Mouse (Mus musculus): Measurements from ENCODE around the gene Gpc5. TPM values are rescaled to one million over a fixed set of nuclear protein-coding genes. Genes with fewer than 3 reads are reported as not detected.

The Gpc5 gene
- polyA plus RNA-seq, 1 experiment from 2014 or later: 0.06 TPM

- Histone ChIP-seq H3K4me1 (replicated peaks) (no peaks in the 10 kb centered on the region), H3K27ac (no peak overlapping the region), H3K4me3 (no peak overlapping the region), H3K9me3 (replicated peaks) (no peaks in the 10 kb centered on the region), H3K36me3 (no peaks in the 10 kb centered on the region), H3K9ac (no peak overlapping the region), H3K4me2 (no peak overlapping the region), H3K27me3 (no peaks in the 10 kb centered on the region)
- ATAC-seq (replicated peaks; ENCODE audit: insufficient number of reproducible peaks, insufficient read depth, low FRiP score, low read depth): no peak
- WGBS: 74% methylated on average over 9 of the region's 9 CpGs
Measured at GRCm38 (mm10) chr14:115118626-115119025, 26.6 kb downstream of the Gpc5 start.

- ATAC-seq (replicated peaks; ENCODE audit: insufficient number of reproducible peaks, insufficient read depth, low FRiP score, low read depth): no peak
- H3K4me2 ChIP-seq: no peak overlapping the region
- no peak overlapping the region for H3K27ac ChIP-seq
- H3K9ac ChIP-seq: no peak overlapping the region
- H3K9me3 ChIP-seq (replicated peaks): no peaks in the 10 kb centered on the region
- H3K27me3 ChIP-seq: no peaks in the 10 kb centered on the region
- H3K4me1 ChIP-seq (replicated peaks): no peaks in the 10 kb centered on the region
- WGBS: 75% methylated on average over 3 of the region's 3 CpGs
- no peaks in the 10 kb centered on the region for H3K36me3 ChIP-seq
- no peak overlapping the region for H3K4me3 ChIP-seq
Measured at GRCm38 (mm10) chr14:115148821-115149220, 56.8 kb downstream of the Gpc5 start.

GRCm38 (mm10) chr14:115156597-115156996 lies 64.6 kb downstream of the Gpc5 start:
- Histone ChIP-seq H3K9me3 (replicated peaks) (no peaks in the 10 kb centered on the region), H3K36me3 (no peaks in the 10 kb centered on the region), H3K4me1 (replicated peaks) (no peaks in the 10 kb centered on the region), H3K27me3 (no peaks in the 10 kb centered on the region), H3K27ac (no peak overlapping the region), H3K4me3 (no peak overlapping the region), H3K4me2 (no peak overlapping the region), H3K9ac (no peak overlapping the region)
- no peak for ATAC-seq (replicated peaks; ENCODE audit: insufficient number of reproducible peaks, insufficient read depth, low FRiP score, low read depth)
- 70% methylated on average over 4 of the region's 4 CpGs for WGBS

- Histone ChIP-seq H3K4me3 (no peak overlapping the region), H3K27me3 (no peaks in the 10 kb centered on the region), H3K9me3 (replicated peaks) (no peaks in the 10 kb centered on the region), H3K36me3 (no peaks in the 10 kb centered on the region), H3K9ac (no peak overlapping the region), H3K4me1 (replicated peaks) (no peaks in the 10 kb centered on the region), H3K4me2 (no peak overlapping the region), H3K27ac (no peak overlapping the region)
- 76% methylated on average over 3 of the region's 3 CpGs for WGBS
- ATAC-seq (replicated peaks; ENCODE audit: insufficient number of reproducible peaks, insufficient read depth, low FRiP score, low read depth): no peak
Measured at GRCm38 (mm10) chr14:115177322-115177836, 85.4 kb downstream of the Gpc5 start.

- H3K36me3 ChIP-seq: no peaks in the 10 kb centered on the region
- H3K4me3 ChIP-seq: no peak overlapping the region
- H3K9me3 ChIP-seq (replicated peaks): no peaks in the 10 kb centered on the region
- WGBS: 76% methylated on average over 5 of the region's 5 CpGs
- ATAC-seq (replicated peaks; ENCODE audit: insufficient number of reproducible peaks, insufficient read depth, low FRiP score, low read depth): no peak
- H3K4me1 ChIP-seq (replicated peaks): no peaks in the 10 kb centered on the region
- no peak overlapping the region for H3K4me2 ChIP-seq
- no peaks in the 10 kb centered on the region for H3K27me3 ChIP-seq
- H3K9ac ChIP-seq: no peak overlapping the region
- H3K27ac ChIP-seq: no peak overlapping the region
Measured at GRCm38 (mm10) chr14:115179925-115180324, 87.9 kb downstream of the Gpc5 start.

- no peak for ATAC-seq (replicated peaks; ENCODE audit: insufficient number of reproducible peaks, insufficient read depth, low FRiP score, low read depth)
- no peaks in the 10 kb centered on the region for H3K4me1 ChIP-seq (replicated peaks)
- H3K4me2 ChIP-seq: no peak overlapping the region
- no peaks in the 10 kb centered on the region for H3K9me3 ChIP-seq (replicated peaks)
- WGBS: 72% methylated on average over 8 of the region's 8 CpGs
- H3K27ac ChIP-seq: no peak overlapping the region
- H3K27me3 ChIP-seq: no peaks in the 10 kb centered on the region
- no peak overlapping the region for H3K4me3 ChIP-seq
- no peaks in the 10 kb centered on the region for H3K36me3 ChIP-seq
- no peak overlapping the region for H3K9ac ChIP-seq
Measured at GRCm38 (mm10) chr14:115188256-115188655, 96.2 kb downstream of the Gpc5 start.

GRCm38 (mm10) chr14:115228075-115228474 lies 136.1 kb downstream of the Gpc5 start:
- Histone ChIP-seq H3K4me3 (no peak overlapping the region), H3K27me3 (no peaks in the 10 kb centered on the region), H3K9me3 (replicated peaks) (no peaks in the 10 kb centered on the region), H3K4me1 (replicated peaks) (no peaks in the 10 kb centered on the region), H3K4me2 (no peak overlapping the region), H3K9ac (no peak overlapping the region), H3K27ac (no peak overlapping the region), H3K36me3 (no peaks in the 10 kb centered on the region)
- no peak for ATAC-seq (replicated peaks; ENCODE audit: insufficient number of reproducible peaks, insufficient read depth, low FRiP score, low read depth)
- 80% methylated on average over 5 of the region's 5 CpGs for WGBS

GRCm38 (mm10) chr14:115236387-115236786 lies 144.4 kb downstream of the Gpc5 start:
- H3K4me3 ChIP-seq: no peak overlapping the region
- no peak overlapping the region for H3K27ac ChIP-seq
- no peaks in the 10 kb centered on the region for H3K9me3 ChIP-seq (replicated peaks)
- no peaks in the 10 kb centered on the region for H3K4me1 ChIP-seq (replicated peaks)
- no peak for ATAC-seq (replicated peaks; ENCODE audit: insufficient number of reproducible peaks, insufficient read depth, low FRiP score, low read depth)
- no peaks in the 10 kb centered on the region for H3K27me3 ChIP-seq
- no peaks in the 10 kb centered on the region for H3K36me3 ChIP-seq
- H3K9ac ChIP-seq: no peak overlapping the region
- 58% methylated on average over 4 of the region's 4 CpGs for WGBS
- no peak overlapping the region for H3K4me2 ChIP-seq

GRCm38 (mm10) chr14:115240621-115241373 lies 148.8 kb downstream of the Gpc5 start:
- no peak overlapping the region for H3K4me3 ChIP-seq
- ATAC-seq (replicated peaks; ENCODE audit: insufficient number of reproducible peaks, insufficient read depth, low FRiP score, low read depth): no peak
- WGBS: 73% methylated on average over 4 of the region's 4 CpGs
- no peaks in the 10 kb centered on the region for H3K9me3 ChIP-seq (replicated peaks)
- H3K36me3 ChIP-seq: no peaks in the 10 kb centered on the region
- no peaks in the 10 kb centered on the region for H3K27me3 ChIP-seq
- H3K4me1 ChIP-seq (replicated peaks): no peaks in the 10 kb centered on the region
- H3K27ac ChIP-seq: no peak overlapping the region
- no peak overlapping the region for H3K9ac ChIP-seq
- H3K4me2 ChIP-seq: no peak overlapping the region

- H3K27ac ChIP-seq: no peak overlapping the region
- H3K4me2 ChIP-seq: no peak overlapping the region
- no peak overlapping the region for H3K4me3 ChIP-seq
- H3K4me1 ChIP-seq (replicated peaks): no peaks in the 10 kb centered on the region
- no peak overlapping the region for H3K9ac ChIP-seq
- no peak for ATAC-seq (replicated peaks; ENCODE audit: insufficient number of reproducible peaks, insufficient read depth, low FRiP score, low read depth)
- no peaks in the 10 kb centered on the region for H3K36me3 ChIP-seq
- H3K27me3 ChIP-seq: no peaks in the 10 kb centered on the region
- 84% methylated on average over 6 of the region's 6 CpGs for WGBS
- no peaks in the 10 kb centered on the region for H3K9me3 ChIP-seq (replicated peaks)
Measured at GRCm38 (mm10) chr14:115250537-115250936, 158.5 kb downstream of the Gpc5 start.

- Histone ChIP-seq H3K27me3 (no peaks in the 10 kb centered on the region), H3K4me1 (replicated peaks) (no peaks in the 10 kb centered on the region), H3K9ac (no peak overlapping the region), H3K36me3 (no peaks in the 10 kb centered on the region), H3K9me3 (replicated peaks) (no peaks in the 10 kb centered on the region), H3K27ac (no peak overlapping the region), H3K4me2 (no peak overlapping the region), H3K4me3 (no peak overlapping the region)
- WGBS: 29% methylated on average over 5 of the region's 5 CpGs
- no peak for ATAC-seq (replicated peaks; ENCODE audit: insufficient number of reproducible peaks, insufficient read depth, low FRiP score, low read depth)
Measured at GRCm38 (mm10) chr14:115251791-115252190, 159.8 kb downstream of the Gpc5 start.

- no peak for ATAC-seq (replicated peaks; ENCODE audit: insufficient number of reproducible peaks, insufficient read depth, low FRiP score, low read depth)
- WGBS: 83% methylated on average over 3 of the region's 3 CpGs
- no peaks in the 10 kb centered on the region for H3K4me1 ChIP-seq (replicated peaks)
Measured at GRCm38 (mm10) chr14:115253155-115253554, 161.1 kb downstream of the Gpc5 start.

More at GRCm38 (mm10) chr14:115253155-115253554, 161.1 kb downstream of the Gpc5 start:
- no peak overlapping the region for H3K9ac ChIP-seq
- no peak overlapping the region for H3K4me2 ChIP-seq
- no peak overlapping the region for H3K27ac ChIP-seq
- no peaks in the 10 kb centered on the region for H3K36me3 ChIP-seq
- H3K4me3 ChIP-seq: no peak overlapping the region
- H3K27me3 ChIP-seq: no peaks in the 10 kb centered on the region
- no peaks in the 10 kb centered on the region for H3K9me3 ChIP-seq (replicated peaks)
